Comparison of ENCODE assay signal across 8 mouse cellular contexts in genomic region chr11:4848483-4849248, GRCm38 (mm10). TPM values are rescaled to one million over a fixed set of nuclear protein-coding genes. Genes with fewer than 3 reads are reported as not detected.
DNase-seq lines count a peak whose midpoint lies in the region; ATAC-seq and TF ChIP-seq lines count a peak whose summit lies in the region.

No protein-coding gene starts in this region.

- ATAC-seq in forebrain, embryonic 13.5 days: peak; percentile 50
- peak; percentile 70 for ATAC-seq in hindbrain, embryonic 12.5 days (ENCODE audit: low FRiP score)
- ATAC-seq in megakaryocyte, adult 5-6 weeks (ENCODE audit: poor library complexity, severe bottlenecking): peak; percentile 28

- no peaks in the 10 kb centered on the region for H3K27me3 ChIP-seq in forebrain, embryonic 13.5 days
- no peaks in the 10 kb centered on the region for H3K27me3 ChIP-seq in hindbrain, embryonic 12.5 days

- intact Hi-C loops in left cerebral cortex, postnatal 10 days (cut with DNase I): no loop called here

- WGBS in forebrain, embryonic 13.5 days: under 1% methylated on average over 50 of the region's 50 CpGs
- WGBS in hindbrain, embryonic 12.5 days: 1% methylated on average over 50 of the region's 50 CpGs

- peak; percentile 43 for DNase-seq in MEL-GATA-1-ER (ENCODE audit: extremely low read depth, low read depth)
- peak; percentile 59 for DNase-seq in brain, embryonic 14.5 days (ENCODE audit: low read depth)
- peak; percentile 10 to 50 for DNase-seq in left cerebral cortex, postnatal 10 days (ENCODE audit: extremely low spot score in 1 of 2, low spot score in 2 of 2)
- DNase-seq in right cerebral cortex, postnatal 36 days (ENCODE audit: low spot score in 2 of 2): peak; percentile 11 to 19
- DNase-seq in urinary bladder, postnatal 36 days (ENCODE audit: low spot score in 2 of 2): peak; percentile 16 to 42

- H3K4me2 ChIP-seq in forebrain, embryonic 13.5 days: peak overlapping the region; percentile 70
- H3K4me2 ChIP-seq in hindbrain, embryonic 12.5 days (replicated peaks): peak overlapping the region; percentile 67

- H3K36me3 ChIP-seq in forebrain, embryonic 13.5 days (ENCODE audit: poor library complexity, severe bottlenecking): no peaks in the 10 kb centered on the region
- no peaks in the 10 kb centered on the region for H3K36me3 ChIP-seq in hindbrain, embryonic 12.5 days

- peak overlapping the region; percentile 57; the same call in 1 of the 2 replicates for H3K27ac ChIP-seq in forebrain, embryonic 13.5 days
- H3K27ac ChIP-seq in hindbrain, embryonic 12.5 days: peak overlapping the region; percentile 86

- H3K9ac ChIP-seq in forebrain, embryonic 13.5 days: peak overlapping the region; percentile 95
- H3K9ac ChIP-seq in hindbrain, embryonic 12.5 days: peak overlapping the region; percentile 96

- peak overlapping the region; percentile 90 for H3K4me3 ChIP-seq in forebrain, embryonic 13.5 days
- H3K4me3 ChIP-seq in hindbrain, embryonic 12.5 days: peak overlapping the region; percentile 98

- no peaks in the 10 kb centered on the region for H3K9me3 ChIP-seq in forebrain, embryonic 13.5 days (replicated peaks)
- no peaks in the 10 kb centered on the region for H3K9me3 ChIP-seq in hindbrain, embryonic 12.5 days (replicated peaks)

- peaks cover 25% of the 10 kb centered on the region for H3K4me1 ChIP-seq in forebrain, embryonic 13.5 days
- H3K4me1 ChIP-seq in hindbrain, embryonic 12.5 days: peaks cover 18% of the 10 kb centered on the region

- no peak for TF ChIP-seq CTCF in brain, embryonic 14.5 days (IDR thresholded peaks at IDR 0.05; ENCODE audit: borderline replicate concordance, extremely low read depth, insufficient read depth, insufficient read length)

- TF ChIP-seq POLR2A in brain, embryonic 14.5 days (IDR thresholded peaks at IDR 0.05; ENCODE audit: borderline replicate concordance, extremely low read depth, insufficient read depth, insufficient read length, poor library complexity, severe bottlenecking): no peak

RNA-seq across cellular contexts. Expression of gene Nf2, which starts 0.7 kb away (rescaled TPM):
- polyA plus RNA-seq in brain, embryonic 14.5 days (2012; rRNA removed): 82.3 and 96.3 TPM in 2 replicates
- polyA plus RNA-seq in forebrain, embryonic 13.5 days (2015; fragmentation: Nextera tagmentation; extraction: Ambion mirVana): 56.8 and 58.2 TPM in 2 replicates
- polyA plus RNA-seq in hindbrain, embryonic 12.5 days (2016; fragmentation: Nextera tagmentation; extraction: Ambion mirVana): 77.5 and 79.6 TPM in 2 replicates
- total RNA-seq in left cerebral cortex, postnatal 10 days (2021): 100 to 1,000 TPM; 130 to 131 TPM
- 12.4 and 12.6 TPM in 2 replicates for total RNA-seq in megakaryocyte, adult 5-6 weeks (2015)
- total RNA-seq in megakaryocyte, adult 5-6 weeks (2017): 36.7 and 55.3 TPM in 2 replicates

RNA-seq across cellular contexts. Expression of gene Nipsnap1, which starts 25.1 kb away (rescaled TPM):
- polyA plus RNA-seq in brain, embryonic 14.5 days (2012; rRNA removed): 101 and 117 TPM in 2 replicates
- 118 and 120 TPM in 2 replicates for polyA plus RNA-seq in forebrain, embryonic 13.5 days (2015; fragmentation: Nextera tagmentation; extraction: Ambion mirVana)
- polyA plus RNA-seq in hindbrain, embryonic 12.5 days (2016; fragmentation: Nextera tagmentation; extraction: Ambion mirVana): 100 and 101 TPM in 2 replicates
- total RNA-seq in left cerebral cortex, postnatal 10 days (2021): 10 to 100 TPM; 91.5 to 91.9 TPM
- total RNA-seq in megakaryocyte, adult 5-6 weeks (2015): 1.8 and 3.1 TPM in 2 replicates
- 3.9 and 5.9 TPM in 2 replicates for total RNA-seq in megakaryocyte, adult 5-6 weeks (2017)

RNA-seq across cellular contexts. Expression of gene Thoc5, which starts 46.5 kb away (rescaled TPM):
- polyA plus RNA-seq in brain, embryonic 14.5 days (2012; rRNA removed): 75.1 and 84.7 TPM in 2 replicates
- polyA plus RNA-seq in forebrain, embryonic 13.5 days (2015; fragmentation: Nextera tagmentation; extraction: Ambion mirVana): 59.1 and 60.6 TPM in 2 replicates
- 52.6 and 55.6 TPM in 2 replicates for polyA plus RNA-seq in hindbrain, embryonic 12.5 days (2016; fragmentation: Nextera tagmentation; extraction: Ambion mirVana)
- 10 to 100 TPM; 39.5 to 40.2 TPM for total RNA-seq in left cerebral cortex, postnatal 10 days (2021)
- 14.0 and 16.5 TPM in 2 replicates for total RNA-seq in megakaryocyte, adult 5-6 weeks (2015)
- total RNA-seq in megakaryocyte, adult 5-6 weeks (2017): 31.6 and 32.3 TPM in 2 replicates

Comparison
In these comparisons a context has a peak if more than half of its experiments do, and no peak if none do; other contexts are left out.
1. Peak in every context shown above with its lines: DNase-seq, ATAC-seq, H3K4me3 ChIP-seq and H3K27ac ChIP-seq.